Mouse (Mus musculus) spleen, adult 2 months (tissue): ENCODE results near the gene Ccdc194.

Experiments
- CTCF ChIP-seq: fragments of 200-500 bp; IDR thresholded peaks from 2 replicates; pipeline ENCODE4 v1.5.1; 2011; ENCODE audit warnings: mild to moderate bottlenecking, inconsistent platforms; ENCODE audit not compliant: insufficient read depth, insufficient read length, insufficient replicate concordance; ENCODE audit errors: extremely low read depth
- POLR2A ChIP-seq: fragments of 200-500 bp; IDR thresholded peaks from 2 replicates; pipeline ENCODE4 v1.6.1; 2011; ENCODE audit warnings: low read depth, low read length, inconsistent platforms

- no peak for TF ChIP-seq CTCF
- no peak for TF ChIP-seq POLR2A
Observed at GRCm38 (mm10) chr8:71495811-71496210, 29.7 kb downstream of the Ccdc194 start.
